In the genomic region with DNA sequence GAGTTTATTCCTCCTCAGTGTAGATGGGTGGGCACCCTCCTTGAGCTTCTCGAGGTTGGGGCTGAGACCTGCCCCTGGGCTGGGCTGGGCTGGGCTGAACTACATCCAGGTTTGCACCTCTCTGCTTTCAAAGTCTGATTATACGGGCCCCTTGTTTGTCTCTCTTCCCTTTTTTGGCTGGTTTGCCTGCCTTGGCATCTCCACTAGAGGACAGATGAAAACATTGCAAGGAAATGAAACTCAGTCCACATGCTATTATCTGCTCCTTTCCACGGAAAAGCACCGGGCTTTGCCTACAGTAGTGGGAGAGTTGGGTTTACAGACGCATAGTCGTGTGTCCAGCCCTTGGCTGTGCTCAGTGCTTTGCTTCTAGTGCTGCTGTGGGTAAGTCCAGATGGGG, we compare ENCODE assay signal across 18 mouse cellular contexts.
DNase-seq lines count a peak whose midpoint lies in the region; ATAC-seq lines count a peak whose summit lies in the region.
"Had no signal": no experiment of that assay in that cellular context is flagged by ENCODE, and none has a peak within 500 bp of the region (broad histone marks: within the 10 kb centered on the region; RNA-seq: fewer than 3 reads in every experiment).

No protein-coding gene starts in this region.

- H3K27me3 ChIP-seq in heart, embryonic 13.5 days (replicated peaks): no peaks in the 10 kb centered on the region
- no peaks in the 10 kb centered on the region for H3K27me3 ChIP-seq in hindbrain, embryonic 15.5 days
- no peaks in the 10 kb centered on the region for H3K27me3 ChIP-seq in hindbrain, embryonic 10.5 days (ENCODE audit: insufficient read depth, poor library complexity, severe bottlenecking)
- H3K27me3 ChIP-seq in embryonic facial prominence, embryonic 10.5 days (replicated peaks; ENCODE audit: low read depth, poor library complexity, severe bottlenecking): no peaks in the 10 kb centered on the region
- H3K27me3 ChIP-seq: embryonic facial prominence, embryonic 12.5 days; forebrain, embryonic 15.5 days; hindbrain, embryonic 12.5 days; kidney, embryonic 15.5 days had no signal

- no peak overlapping the region for H3K9ac ChIP-seq in heart, embryonic 13.5 days
- H3K9ac ChIP-seq in hindbrain, embryonic 15.5 days: no peak overlapping the region
- H3K9ac ChIP-seq: embryonic facial prominence, embryonic 12.5 days; forebrain, embryonic 15.5 days; hindbrain, embryonic 12.5 days; kidney, embryonic 15.5 days had no signal

- H3K27ac ChIP-seq in heart, embryonic 13.5 days (replicated peaks): 0 out of 2 replicates have a peak overlapping the region, but pooled peaks have one; percentile 1
- 0 out of 2 replicates have a peak overlapping the region, but pooled peaks have one; percentile 38 for H3K27ac ChIP-seq in hindbrain, embryonic 15.5 days (replicated peaks)
- H3K27ac ChIP-seq in hindbrain, embryonic 10.5 days: no peak overlapping the region
- H3K27ac ChIP-seq in embryonic facial prominence, embryonic 10.5 days (replicated peaks): no peak overlapping the region
- H3K27ac ChIP-seq: embryonic facial prominence, embryonic 12.5 days; forebrain, embryonic 15.5 days; hindbrain, embryonic 12.5 days; kidney, embryonic 15.5 days had no signal

- intact Hi-C loops in heart, postnatal 25 days (cut with DNase I): no loop called here

- no peak overlapping the region for H3K4me2 ChIP-seq in heart, embryonic 13.5 days
- H3K4me2 ChIP-seq in hindbrain, embryonic 15.5 days: no peak overlapping the region
- H3K4me2 ChIP-seq: embryonic facial prominence, embryonic 12.5 days; forebrain, embryonic 15.5 days; hindbrain, embryonic 12.5 days; kidney, embryonic 15.5 days had no signal

- peaks cover 81% of the 10 kb centered on the region for H3K4me1 ChIP-seq in heart, embryonic 13.5 days
- H3K4me1 ChIP-seq in hindbrain, embryonic 15.5 days (replicated peaks): peaks cover 32% of the 10 kb centered on the region
- H3K4me1 ChIP-seq in hindbrain, embryonic 10.5 days (replicated peaks): peaks cover 56% of the 10 kb centered on the region
- peaks cover 58% of the 10 kb centered on the region for H3K4me1 ChIP-seq in embryonic facial prominence, embryonic 10.5 days

- peak; percentile 51 for DNase-seq in cerebellum, postnatal 10 days
- no peak for DNase-seq in cerebellum, adult 8-10 months
- DNase-seq in heart, postnatal 25 days (ENCODE audit: low spot score): no peak
- no peak for DNase-seq in hindbrain, embryonic 10.5 days (ENCODE audit: low spot score)
- peak; percentile 18 for DNase-seq in brain, adult 2 months (ENCODE audit: low read depth, low spot score)
- DNase-seq in embryonic facial prominence, embryonic 10.5 days (ENCODE audit: low spot score): no peak
- DNase-seq: adrenal gland, postnatal 14 days; embryo, embryonic 11 days; gastrocnemius, postnatal 10 days; heart, postnatal 36 days; kidney, adult 2 months had no signal

- H3K36me3 ChIP-seq in heart, embryonic 13.5 days: no peaks in the 10 kb centered on the region
- H3K36me3 ChIP-seq in hindbrain, embryonic 15.5 days: no peaks in the 10 kb centered on the region
- H3K36me3 ChIP-seq in hindbrain, embryonic 10.5 days: no peaks in the 10 kb centered on the region
- no peaks in the 10 kb centered on the region for H3K36me3 ChIP-seq in embryonic facial prominence, embryonic 10.5 days (replicated peaks)
- H3K36me3 ChIP-seq: embryonic facial prominence, embryonic 12.5 days; forebrain, embryonic 15.5 days; hindbrain, embryonic 12.5 days; kidney, embryonic 15.5 days had no signal

- WGBS in heart, embryonic 13.5 days: 56% methylated on average over 6 of the region's 6 CpGs
- 73% methylated on average over 6 of the region's 6 CpGs for WGBS in hindbrain, embryonic 15.5 days
- whole genome bisulfite sequencing in hindbrain, embryonic 10.5 days: 82% methylated on average over 6 of the region's 6 CpGs
- 77% methylated on average over 6 of the region's 6 CpGs for WGBS in embryonic facial prominence, embryonic 10.5 days

- H3K9me3 ChIP-seq in heart, embryonic 13.5 days: no peaks in the 10 kb centered on the region
- H3K9me3 ChIP-seq in hindbrain, embryonic 15.5 days: no peaks in the 10 kb centered on the region
- H3K9me3 ChIP-seq in hindbrain, embryonic 10.5 days: no peaks in the 10 kb centered on the region
- H3K9me3 ChIP-seq in embryonic facial prominence, embryonic 10.5 days: no peaks in the 10 kb centered on the region
- H3K9me3 ChIP-seq: embryonic facial prominence, embryonic 12.5 days; forebrain, embryonic 15.5 days; hindbrain, embryonic 12.5 days; kidney, embryonic 15.5 days had no signal

- ATAC-seq in heart, embryonic 13.5 days (ENCODE audit: extremely low read depth, insufficient number of reproducible peaks, low FRiP score, low TSS enrichment): no peak
- no peak for ATAC-seq in hindbrain, embryonic 15.5 days (ENCODE audit: low FRiP score, low read depth)
- ATAC-seq: forebrain, embryonic 15.5 days; intestine, embryonic 16.5 days had no signal

- no peak overlapping the region for H3K4me3 ChIP-seq in heart, embryonic 13.5 days
- no peak overlapping the region for H3K4me3 ChIP-seq in hindbrain, embryonic 15.5 days
- no peak overlapping the region for H3K4me3 ChIP-seq in hindbrain, embryonic 10.5 days
- no peak overlapping the region for H3K4me3 ChIP-seq in embryonic facial prominence, embryonic 10.5 days
- H3K4me3 ChIP-seq: embryonic facial prominence, embryonic 12.5 days; forebrain, embryonic 15.5 days; hindbrain, embryonic 12.5 days; kidney, embryonic 15.5 days had no signal

Comparison
In these comparisons a context has a peak if more than half of its experiments do, and no peak if none do; other contexts are left out.
1. DNase-seq: peak in cerebellum, postnatal 10 days (2 of 2) and brain, adult 2 months (single experiment); none in cerebellum, adult 8-10 months (single experiment), heart, postnatal 25 days (single experiment), hindbrain, embryonic 10.5 days (single experiment) and embryonic facial prominence, embryonic 10.5 days (single experiment).
2. H3K27ac ChIP-seq: peak in heart, embryonic 13.5 days (single experiment) and hindbrain, embryonic 15.5 days (single experiment); none in hindbrain, embryonic 10.5 days (single experiment) and embryonic facial prominence, embryonic 10.5 days (single experiment).